Mouse (Mus musculus): Measurements from ENCODE around the gene Hoxd11.

Gene Hoxd11

GRCm38 (mm10) chr2:74694066-74694465 lies 14.7 kb downstream of the Hoxd11 start:
- DNase-seq (ENCODE audit: low spot score in 2 of 2), result no peak

- DNase-seq (ENCODE audit: low spot score in 2 of 2), result no peak
These were observed 16.0 kb downstream of the Hoxd11 start for GRCm38 (mm10) chr2:74695383-74695782.

- no peak for DNase-seq (ENCODE audit: low spot score in 2 of 2)
These were observed 16.6 kb downstream of the Hoxd11 start for GRCm38 (mm10) chr2:74695813-74696430.

GRCm38 (mm10) chr2:74696442-74697335 lies 17.3 kb downstream of the Hoxd11 start:
- DNase-seq (ENCODE audit: low spot score in 2 of 2), result no peak

GRCm38 (mm10) chr2:74697567-74698121 lies 18.3 kb downstream of the Hoxd11 start, which contains the start of gene Hoxd9:
Gene Hoxd9, plus strand, starts transcription at chr2:74697727.
- DNase-seq (ENCODE audit: low spot score in 2 of 2), result peak; percentile 66 to 76

- DNase-seq (ENCODE audit: low spot score in 2 of 2), result peak in 1 of 2 experiments; percentile 69
These were observed 19.1 kb downstream of the Hoxd11 start for GRCm38 (mm10) chr2:74698201-74699052.

- no peak for DNase-seq (ENCODE audit: low spot score in 2 of 2)
These were observed 19.7 kb downstream of the Hoxd11 start for GRCm38 (mm10) chr2:74699053-74699430.

GRCm38 (mm10) chr2:74699664-74700545 lies 20.5 kb downstream of the Hoxd11 start:
- no peak for DNase-seq (ENCODE audit: low spot score in 2 of 2)

- no peak for DNase-seq (ENCODE audit: low spot score in 2 of 2)
These were observed 21.3 kb downstream of the Hoxd11 start for GRCm38 (mm10) chr2:74700546-74701112.

- peak; percentile 59 to 73 for DNase-seq (ENCODE audit: low spot score in 2 of 2)
These were observed 22.8 kb downstream of the Hoxd11 start for GRCm38 (mm10) chr2:74701949-74702819.

- DNase-seq (ENCODE audit: low spot score in 2 of 2), result no peak
These were observed 23.5 kb downstream of the Hoxd11 start for GRCm38 (mm10) chr2:74702820-74703219.

- DNase-seq (ENCODE audit: low spot score in 2 of 2), result no peak
These were observed 24.0 kb downstream of the Hoxd11 start for GRCm38 (mm10) chr2:74703317-74703716.

- DNase-seq (ENCODE audit: low spot score in 2 of 2), result no peak
These were observed 24.5 kb downstream of the Hoxd11 start for GRCm38 (mm10) chr2:74703720-74704392.

GRCm38 (mm10) chr2:74704393-74704998 lies 25.1 kb downstream of the Hoxd11 start, which contains the start of gene Hoxd8:
Gene Hoxd8, plus strand, starts transcription at chr2:74704615.
- peak; percentile 63 to 85 for DNase-seq (ENCODE audit: low spot score in 2 of 2)

GRCm38 (mm10) chr2:74704999-74705466 lies 25.7 kb downstream of the Hoxd11 start:
- DNase-seq (ENCODE audit: low spot score in 2 of 2), result peak in 1 of 2 experiments; percentile 62

GRCm38 (mm10) chr2:74705467-74706089 lies 26.2 kb downstream of the Hoxd11 start:
- DNase-seq (ENCODE audit: low spot score in 2 of 2), result peak in 1 of 2 experiments; percentile 61

- DNase-seq (ENCODE audit: low spot score in 2 of 2), result no peak
These were observed 27.1 kb downstream of the Hoxd11 start for GRCm38 (mm10) chr2:74706393-74706960.

Data from urinary bladder, adult 18-20 months (tissue).